Mouse (Mus musculus) intestine, embryonic 14.5 days (tissue): Measurements from ENCODE around the gene Mc1r. TPM values are rescaled to one million over a fixed set of nuclear protein-coding genes. Genes with fewer than 3 reads are reported as not detected.
"Not testable (repeated sequence)": the region's sequence is repeated elsewhere in the genome, so short reads cannot be mapped to it uniquely, and the experiment has no call there.

ENCODE experiments used
- ATAC-seq: fragments of 200-750 bp; cut with Nextera tagmentation; replicated peaks from 2 replicates; pipeline ENCODE4 v1.8.0; 2017; ENCODE audit warnings: low read depth, moderate number of reproducible peaks, moderate TSS enrichment, moderate library complexity; ENCODE audit not compliant: low FRiP score, low TSS enrichment
- DNase-seq: peaks from one replicate; pipeline ENCODE4 v3.0.0-alpha.2; 2018; ENCODE audit warnings: low spot score
- H3K27ac ChIP-seq: fragments of 300-500 bp; sonication (generic); 2 replicates; pipeline ENCODE4 v1.5.1; 2014; ENCODE audit warnings: low read depth, mild to moderate bottlenecking, control low read depth
- H3K27me3 ChIP-seq: fragments of 300-500 bp; sonication (generic); replicated peaks from 2 replicates; pipeline ENCODE4 v1.6.1; 2014; ENCODE audit warnings: low read length, control low read depth; ENCODE audit not compliant: control insufficient read depth, insufficient read depth
- H3K36me3 ChIP-seq: fragments of 300-500 bp; sonication (generic); 2 replicates; pipeline ENCODE4 v1.6.1; 2014; ENCODE audit warnings: low read length, control low read depth; ENCODE audit not compliant: control insufficient read depth, insufficient read depth
- H3K4me1 ChIP-seq: fragments of 300-500 bp; sonication (generic); replicated peaks from 2 replicates; pipeline ENCODE4 v1.6.1; 2014; ENCODE audit warnings: low read length, control low read depth, mixed read lengths; ENCODE audit not compliant: control insufficient read depth, insufficient read depth
- H3K4me2 ChIP-seq: fragments of 300-500 bp; sonication (generic); 2 replicates; pipeline ENCODE4 v1.6.1; 2014; ENCODE audit warnings: low read length
- H3K4me3 ChIP-seq: fragments of 300-500 bp; sonication (generic); 2 replicates; pipeline ENCODE4 v1.5.1; 2014; ENCODE audit warnings: low read depth, low read length, control low read depth, mixed read lengths
- H3K9ac ChIP-seq: fragments of 300-500 bp; sonication (generic); 2 replicates; pipeline ENCODE4 v1.6.1; 2014; ENCODE audit warnings: mild to moderate bottlenecking, low read length
- H3K9me3 ChIP-seq: fragments of 300-500 bp; sonication (generic); 2 replicates; pipeline ENCODE4 v1.6.1; 2016; ENCODE audit warnings: low read length, control low read depth; ENCODE audit not compliant: control insufficient read depth
- WGBS: fragments of 180-500 bp; shearing (Covaris S2); extraction: QIAGEN DNeasy Blood & Tissue Kit; methylation state at CpG from one replicate; pipeline ENCODE4 v1.1.7; 2014; 5-methylcytosine and 5-hydroxymethylcytosine counted together
- polyA plus RNA-seq: library from polyadenylated mRNA; unstranded; fragments of >200 nt; fragmentation: Nextera tagmentation; extraction: Ambion mirVana; gene quantifications from 2 replicates; pipeline ENCODE4 v1.2.1, GENCODE M21; 2014

Gene Mc1r
- polyA plus RNA-seq, 1 experiment from 2014 or later = not detected

DNA sequence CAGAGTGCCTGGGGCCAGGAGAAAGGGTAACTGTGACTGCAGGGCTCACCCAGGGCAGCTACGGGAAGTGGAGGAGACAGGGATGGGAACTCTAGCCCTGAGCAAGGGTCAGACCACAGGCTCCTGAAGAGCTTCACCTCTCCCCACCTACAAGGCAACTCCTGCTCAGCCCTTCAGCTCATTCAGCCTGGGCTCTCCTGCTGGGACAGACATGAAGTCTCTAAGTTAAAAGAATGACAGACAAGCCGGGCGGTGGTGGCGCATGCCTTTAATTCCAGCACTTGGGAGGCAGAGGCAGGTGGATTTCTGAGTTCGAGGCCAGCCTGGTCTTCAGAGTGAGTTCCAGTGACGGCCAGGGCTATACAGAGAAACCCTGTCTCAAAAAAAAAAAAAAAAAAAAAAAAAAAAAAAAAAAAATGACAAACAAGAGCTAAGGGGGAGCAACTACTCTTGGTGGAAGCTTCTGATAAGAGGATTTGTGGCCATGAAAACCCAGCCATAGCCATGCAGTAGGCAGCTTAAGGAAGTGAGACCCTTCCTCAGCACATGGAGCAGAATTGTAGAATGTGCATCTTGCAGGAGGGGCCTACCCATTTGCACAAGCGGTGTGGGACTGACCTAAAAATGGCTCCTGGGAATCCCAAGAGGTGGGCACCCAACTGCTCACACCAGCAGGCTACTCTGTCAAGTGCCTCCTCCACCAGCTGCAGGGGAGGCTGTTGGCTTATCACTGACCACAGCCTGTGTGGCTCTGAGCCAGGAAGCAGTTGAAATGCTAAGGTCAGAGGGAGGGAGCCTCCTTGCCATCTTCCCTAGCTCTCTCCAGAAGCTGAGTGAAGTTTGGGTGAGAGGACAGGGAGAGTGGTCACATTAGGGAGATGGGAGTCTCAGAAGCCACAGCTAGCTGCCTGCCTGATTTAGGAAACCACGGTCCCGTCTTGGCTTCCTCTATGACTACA is 2.0 kb downstream of the Mc1r start:
- ATAC-seq = no peak
- no peaks in the 10 kb centered on the region for H3K4me1 ChIP-seq
- H3K9ac ChIP-seq = no peak overlapping the region
- no peak overlapping the region for H3K27ac ChIP-seq
- H3K4me3 ChIP-seq = no peak overlapping the region
- 69% methylated on average over 9 of the region's 9 CpGs for WGBS
- H3K9me3 ChIP-seq = no peaks in the 10 kb centered on the region
- H3K4me2 ChIP-seq = no peak overlapping the region
- no peak for DNase-seq
- H3K27me3 ChIP-seq = peaks cover 56% of the 10 kb centered on the region
- no peaks in the 10 kb centered on the region for H3K36me3 ChIP-seq

DNA sequence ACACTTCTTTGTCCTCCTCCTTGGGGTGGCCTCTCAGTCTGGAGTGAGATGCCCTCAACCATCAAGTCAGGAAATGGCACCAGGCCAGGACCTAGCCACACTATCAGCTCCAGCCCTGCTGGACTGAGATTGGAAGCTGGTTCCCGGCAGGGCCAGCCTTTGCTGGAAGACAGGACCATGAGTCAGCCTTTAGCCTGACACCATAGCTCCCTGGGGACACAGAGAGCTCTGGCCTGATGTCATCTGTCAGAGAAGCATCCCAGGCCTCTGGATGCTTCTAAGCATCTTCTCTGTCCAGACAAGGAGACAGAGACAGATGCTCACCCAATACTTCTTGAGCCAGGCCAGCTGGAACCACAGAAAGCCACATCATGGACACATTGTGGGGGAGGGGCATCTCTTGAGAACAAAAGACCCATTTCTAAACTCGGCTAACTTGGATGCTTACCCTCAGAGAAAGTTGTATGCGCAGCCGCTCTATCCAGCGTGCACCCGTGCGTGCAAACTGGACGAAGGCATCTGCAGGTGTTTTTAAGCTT is 3.2 kb downstream of the Mc1r start:
- Histone ChIP-seq H3K4me3 (0 out of 2 replicates have a peak overlapping the region, but pooled peaks have one; percentile 27), H3K36me3 (no peaks in the 10 kb centered on the region), H3K9ac (peak overlapping the region; percentile 30; the same call in 1 of the 2 replicates), H3K27me3 (peaks cover 60% of the 10 kb centered on the region), H3K27ac (no peak overlapping the region), H3K9me3 (no peaks in the 10 kb centered on the region), H3K4me1 (no peaks in the 10 kb centered on the region), H3K4me2 (no peak overlapping the region)
- no peak for ATAC-seq
- WGBS = 67% methylated on average over 8 of the region's 8 CpGs
- DNase-seq = no peak

DNA sequence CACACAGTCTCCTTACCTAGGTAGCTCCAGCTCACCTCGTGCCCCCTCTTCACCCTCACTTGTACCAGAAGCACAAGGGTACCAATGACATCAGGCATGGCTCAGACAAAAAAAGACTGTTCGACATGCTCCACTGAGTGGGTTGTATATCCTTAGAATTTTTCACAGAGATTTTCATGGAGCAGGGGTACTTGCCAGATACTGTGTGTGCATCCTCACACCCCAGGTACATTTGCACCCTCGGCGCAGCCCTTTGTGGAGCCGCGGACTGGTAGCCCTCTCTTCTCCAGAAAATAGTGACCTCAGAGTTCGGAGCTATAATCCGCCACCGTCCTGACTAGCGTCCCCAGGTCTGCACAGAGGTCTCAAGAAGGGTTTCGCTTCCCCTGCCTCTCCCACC is 3.9 kb downstream of the Mc1r start:
- Histone ChIP-seq H3K27ac (no peak overlapping the region), H3K4me1 (no peaks in the 10 kb centered on the region), H3K4me3 (peak overlapping the region; percentile 27), H3K36me3 (no peaks in the 10 kb centered on the region), H3K27me3 (peaks cover 60% of the 10 kb centered on the region), H3K9ac (peak overlapping the region; percentile 30), H3K9me3 (no peaks in the 10 kb centered on the region), H3K4me2 (peak overlapping the region; percentile 45)
- 10% methylated on average over 11 of the region's 11 CpGs for WGBS
- DNase-seq = no peak
- ATAC-seq = no peak

DNA sequence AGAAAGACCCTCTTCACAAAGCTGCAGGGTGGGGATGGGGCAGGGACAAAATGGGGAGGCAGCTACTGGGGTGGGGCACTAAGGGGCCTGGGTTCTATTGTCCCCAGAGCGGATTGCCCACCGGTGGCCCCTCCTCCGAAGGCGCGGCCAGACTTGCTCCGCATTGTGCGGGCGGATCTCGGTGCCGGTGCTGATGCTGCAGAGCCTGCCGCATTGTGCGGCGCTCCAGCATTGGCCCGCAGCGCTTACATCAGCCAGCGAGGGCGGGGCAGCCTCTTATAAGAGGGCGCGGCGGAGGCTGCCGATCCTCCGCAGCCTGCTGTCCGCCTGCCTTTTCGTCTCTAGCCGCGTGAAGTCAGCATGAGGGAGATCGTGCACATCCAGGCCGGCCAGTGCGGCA is 4.3 kb downstream of the Mc1r start, which contains the start of gene Tubb3:
Gene Tubb3 (plus strand): TSS at position 179 of the 400 bp plus-strand sequence.
- under 1% methylated on average over 29 of the region's 29 CpGs for WGBS
- Histone ChIP-seq H3K27ac (no peak within 1 kb of the TSS), H3K9ac (peak within 1 kb of the TSS; percentile 34), H3K27me3 (peaks cover 60% of the 10 kb centered on the region), H3K4me2 (peak within 1 kb of the TSS; percentile 45), H3K9me3 (no peaks in the 10 kb centered on the region), H3K4me3 (peak within 1 kb of the TSS; percentile 27), H3K4me1 (no peaks in the 10 kb centered on the region), H3K36me3 (no peaks in the 10 kb centered on the region)
- DNase-seq (no peak), ATAC-seq (peak; percentile 67)

DNA sequence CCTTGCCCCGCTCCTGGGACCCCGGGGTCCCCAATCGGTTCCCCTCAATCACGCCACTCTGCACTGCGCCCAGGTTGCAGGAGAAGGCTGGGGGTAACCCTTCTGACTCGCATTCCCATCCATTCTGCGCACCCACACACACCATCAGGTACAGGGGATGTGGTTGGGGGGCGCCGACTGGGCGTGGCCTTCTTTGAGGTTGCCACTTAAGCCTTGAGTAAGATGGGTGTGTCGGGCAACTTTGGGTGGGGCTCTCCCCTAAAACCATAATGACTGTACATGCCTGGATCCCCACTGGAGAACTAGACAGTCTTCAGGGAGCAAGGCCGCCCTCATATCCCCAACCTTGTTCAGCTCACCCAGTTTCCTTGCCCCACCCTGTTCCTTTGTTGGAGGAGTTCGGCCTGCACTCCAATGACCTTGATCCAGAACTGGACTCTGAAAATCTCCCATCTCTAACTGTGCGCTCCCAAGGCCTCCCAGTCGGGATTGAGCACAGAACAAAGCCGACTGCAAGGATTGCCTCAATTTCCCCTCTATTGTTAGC is 4.9 kb downstream of the Mc1r start:
- Histone ChIP-seq H3K4me3 (peak overlapping the region; percentile 27), H3K9ac (peak overlapping the region; percentile 34; the same call in 1 of the 2 replicates), H3K4me2 (peak overlapping the region; percentile 45), H3K27ac (no peak overlapping the region), H3K27me3 (peaks cover 60% of the 10 kb centered on the region), H3K36me3 (no peaks in the 10 kb centered on the region), H3K9me3 (no peaks in the 10 kb centered on the region), H3K4me1 (no peaks in the 10 kb centered on the region)
- ATAC-seq (no peak), DNase-seq (no peak)
- 7% methylated on average over 16 of the region's 16 CpGs for WGBS

DNA sequence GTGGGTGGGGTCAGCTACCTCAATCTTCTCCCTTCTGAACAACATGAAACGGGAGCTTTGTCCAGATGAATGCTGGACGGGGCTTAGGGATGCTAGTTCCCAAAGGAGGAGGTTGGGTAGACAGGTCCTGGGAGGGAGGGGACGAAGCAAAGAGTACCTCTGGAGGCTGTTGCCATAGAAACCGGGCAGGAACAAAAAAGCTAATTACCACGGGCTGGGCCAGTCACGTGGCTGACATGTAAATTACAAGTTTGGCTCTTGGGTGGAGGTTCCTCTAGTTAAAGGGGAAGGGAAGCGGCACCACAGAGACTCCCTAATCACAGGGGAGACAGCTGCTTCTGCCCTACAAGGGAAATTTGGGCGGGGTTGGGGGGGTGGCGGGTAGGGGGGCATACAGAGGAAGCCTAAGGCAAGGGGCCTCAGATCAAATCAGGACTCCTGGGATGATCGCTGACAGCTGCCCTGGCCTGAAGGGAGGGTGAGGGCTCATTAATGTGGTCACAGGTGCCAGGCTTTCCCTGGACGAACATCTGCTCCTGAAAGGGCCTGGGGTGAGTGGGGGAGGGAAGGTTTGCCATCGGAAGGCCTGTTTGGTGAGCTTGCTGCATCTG is 5.8 kb downstream of the Mc1r start:
- Histone ChIP-seq H3K27me3 (peaks cover 60% of the 10 kb centered on the region), H3K4me1 (no peaks in the 10 kb centered on the region), H3K9ac (no peak overlapping the region), H3K36me3 (no peaks in the 10 kb centered on the region), H3K4me2 (no peak overlapping the region), H3K4me3 (no peak overlapping the region; the same call in 1 of the 2 replicates), H3K27ac (no peak overlapping the region), H3K9me3 (no peaks in the 10 kb centered on the region)
- 3% methylated on average over 12 of the region's 12 CpGs for WGBS
- ATAC-seq (0 out of 2 replicates have a peak, but pooled peaks have one; percentile 12), DNase-seq (no peak)

DNA sequence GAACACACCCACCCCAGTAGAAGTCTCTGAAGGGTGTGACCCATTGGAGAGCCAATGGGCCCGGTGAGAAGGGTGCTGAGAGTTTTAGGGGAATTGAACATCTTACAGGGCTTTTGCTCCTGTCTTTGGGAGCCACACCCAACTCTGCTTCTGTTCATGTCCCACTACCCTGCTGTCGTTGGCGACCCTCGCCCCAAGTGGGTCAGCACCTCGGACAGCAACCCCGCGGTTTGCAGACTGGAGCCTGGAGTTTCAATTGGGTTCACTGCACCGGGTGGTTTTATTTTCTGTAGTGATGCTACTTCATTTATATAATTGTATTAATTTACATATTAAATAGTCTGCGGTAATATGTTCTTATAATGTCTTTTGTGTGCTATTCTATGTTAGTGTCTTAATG is 7.3 kb downstream of the Mc1r start:
- Histone ChIP-seq H3K27me3 (peaks cover 50% of the 10 kb centered on the region), H3K4me1 (no peaks in the 10 kb centered on the region), H3K27ac (no peak overlapping the region), H3K9me3 (no peaks in the 10 kb centered on the region), H3K4me3 (no peak overlapping the region), H3K9ac (no peak overlapping the region), H3K36me3 (no peaks in the 10 kb centered on the region), H3K4me2 (no peak overlapping the region)
- DNase-seq (peak; percentile 77), ATAC-seq (no peak)
- WGBS = 9% methylated on average over 9 of the region's 9 CpGs

DNA sequence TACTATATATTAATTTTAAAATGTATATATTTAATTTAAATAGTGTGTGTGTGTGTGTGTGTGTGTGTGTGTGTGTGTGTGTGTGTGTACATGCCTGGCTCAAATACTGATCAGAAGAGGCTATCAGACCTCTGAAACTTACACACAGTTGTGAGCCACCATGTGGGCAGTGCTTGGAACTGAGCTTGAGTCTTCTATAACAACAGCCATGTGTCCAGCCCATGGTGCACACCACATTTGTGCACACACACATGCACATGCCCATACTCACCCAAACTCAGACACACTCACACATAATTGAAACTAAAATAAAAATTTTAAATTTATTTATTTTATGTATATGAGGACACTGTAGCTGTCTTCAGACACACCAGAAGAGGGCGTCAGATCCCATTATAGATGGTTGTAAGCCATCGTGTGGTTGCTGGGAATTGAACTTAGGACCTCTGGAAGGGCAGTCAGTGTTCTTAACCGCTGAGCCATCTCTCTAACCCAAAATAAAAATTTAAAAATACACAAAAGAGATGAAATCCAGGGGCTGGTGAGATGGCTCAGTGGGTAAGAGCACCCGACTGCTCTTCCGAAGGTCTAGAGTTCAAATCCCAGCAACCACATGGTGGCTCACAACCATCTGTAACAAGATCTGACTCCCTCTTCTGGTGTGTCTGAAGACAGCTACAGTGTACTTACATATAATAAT is 8.2 kb downstream of the Mc1r start:
- not testable (repeated sequence) for H3K27ac ChIP-seq, ATAC-seq, H3K9ac ChIP-seq, H3K4me1 ChIP-seq, H3K9me3 ChIP-seq, H3K4me2 ChIP-seq, H3K36me3 ChIP-seq, H3K4me3 ChIP-seq, DNase-seq
- 81% methylated on average over 5 of the region's 5 CpGs for WGBS
- peaks cover 41% of the 10 kb centered on the region for H3K27me3 ChIP-seq
